Mouse (Mus musculus): ENCODE results near the gene Rnaseh2c. TPM values are rescaled to one million over a fixed set of nuclear protein-coding genes. Genes with fewer than 3 reads are reported as not detected.

Rnaseh2c gene
- total and polyA plus RNA-seq, 2 experiments = 51.4 to 56.3 TPM

DNA sequence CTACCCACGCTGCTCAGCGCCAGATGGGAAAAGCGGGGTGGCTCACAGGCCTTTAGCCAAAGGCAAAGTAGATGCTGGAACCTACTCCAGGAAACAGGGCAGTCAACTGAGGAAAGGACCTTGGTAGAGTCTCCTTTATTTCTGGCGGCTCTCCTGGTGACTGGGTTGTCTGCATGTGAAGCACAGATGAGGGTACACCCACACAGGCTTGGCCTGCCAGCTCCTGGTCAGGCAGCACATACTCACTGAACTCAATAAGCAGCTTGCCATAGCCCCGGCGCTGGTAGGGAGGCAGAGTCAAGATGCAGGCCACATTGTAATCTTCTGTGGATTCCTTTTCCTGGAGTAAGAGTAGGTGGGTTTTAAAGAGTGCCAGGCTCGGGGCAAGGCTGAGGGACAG, 3.5 kb downstream of the Rnaseh2c start:
- DNase-seq (ENCODE audit: extremely low read depth, low read depth, low spot score) = no peak
- TF ChIP-seq POLR2A (IDR thresholded peaks at IDR 0.05; ENCODE audit: extremely low read depth, insufficient read depth, low read length) (no peak), CTCF (IDR thresholded peaks at IDR 0.05; ENCODE audit: low read depth, low read length) (no peak)
- no peaks in the 10 kb centered on the region for H3K79me2 ChIP-seq (ENCODE audit: control insufficient read depth, insufficient read depth, low read length)
- peaks cover 11% of the 10 kb centered on the region for H3K4me1 ChIP-seq (ENCODE audit: control insufficient read depth, insufficient read depth, low read length)
- H3K4me3 ChIP-seq (ENCODE audit: insufficient read depth, low read depth, low read length) = no peak overlapping the region
- no peak overlapping the region for H3K9ac ChIP-seq (ENCODE audit: low read depth, low read length)
- peaks cover 4% of the 10 kb centered on the region; the same call in 1 of the 2 replicates for H3K36me3 ChIP-seq (ENCODE audit: control insufficient read depth, insufficient read depth, low read length)
- WGBS = 94% methylated on average over 7 of the region's 7 CpGs
- no peak overlapping the region for H3K27ac ChIP-seq (replicated peaks; ENCODE audit: insufficient read depth, low read depth, low read length)
- no peaks in the 10 kb centered on the region for H3K27me3 ChIP-seq (ENCODE audit: control insufficient read depth, insufficient read depth, low read length)

DNA sequence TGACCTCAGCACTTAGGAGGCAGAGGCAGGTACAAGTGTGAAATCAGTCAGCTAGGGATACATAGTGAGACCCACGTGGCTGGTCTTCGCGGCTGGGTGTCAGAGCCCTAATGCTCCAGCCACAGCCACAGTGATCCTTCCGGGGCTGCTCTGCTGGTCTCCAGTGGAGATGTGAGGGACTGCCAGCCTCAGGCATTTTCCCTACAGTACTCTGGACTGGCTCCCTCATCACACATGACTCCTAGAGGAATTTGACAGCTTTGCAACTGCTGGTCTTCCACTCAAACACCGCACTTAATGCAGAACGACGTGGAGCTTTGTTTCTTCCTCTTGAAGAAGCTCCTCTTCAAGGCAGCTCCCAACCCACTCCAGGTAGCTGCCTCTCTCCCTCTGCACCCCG, 4.5 kb downstream of the Rnaseh2c start:
- 89% methylated on average over 8 of the region's 8 CpGs for WGBS
- Histone ChIP-seq H3K36me3 (ENCODE audit: control insufficient read depth, insufficient read depth, low read length) (peaks cover 4% of the 10 kb centered on the region; the same call in 1 of the 2 replicates), H3K79me2 (ENCODE audit: control insufficient read depth, insufficient read depth, low read length) (no peaks in the 10 kb centered on the region), H3K9ac (ENCODE audit: low read depth, low read length) (no peak overlapping the region), H3K27ac (replicated peaks; ENCODE audit: insufficient read depth, low read depth, low read length) (no peak overlapping the region), H3K4me3 (ENCODE audit: insufficient read depth, low read depth, low read length) (no peak overlapping the region), H3K4me1 (ENCODE audit: control insufficient read depth, insufficient read depth, low read length) (peaks cover 13% of the 10 kb centered on the region), H3K27me3 (ENCODE audit: control insufficient read depth, insufficient read depth, low read length) (no peaks in the 10 kb centered on the region)
- TF ChIP-seq POLR2A (IDR thresholded peaks at IDR 0.05; ENCODE audit: extremely low read depth, insufficient read depth, low read length) (no peak), CTCF (IDR thresholded peaks at IDR 0.05; ENCODE audit: low read depth, low read length) (no peak)
- no peak for DNase-seq (ENCODE audit: extremely low read depth, low read depth, low spot score)

DNA sequence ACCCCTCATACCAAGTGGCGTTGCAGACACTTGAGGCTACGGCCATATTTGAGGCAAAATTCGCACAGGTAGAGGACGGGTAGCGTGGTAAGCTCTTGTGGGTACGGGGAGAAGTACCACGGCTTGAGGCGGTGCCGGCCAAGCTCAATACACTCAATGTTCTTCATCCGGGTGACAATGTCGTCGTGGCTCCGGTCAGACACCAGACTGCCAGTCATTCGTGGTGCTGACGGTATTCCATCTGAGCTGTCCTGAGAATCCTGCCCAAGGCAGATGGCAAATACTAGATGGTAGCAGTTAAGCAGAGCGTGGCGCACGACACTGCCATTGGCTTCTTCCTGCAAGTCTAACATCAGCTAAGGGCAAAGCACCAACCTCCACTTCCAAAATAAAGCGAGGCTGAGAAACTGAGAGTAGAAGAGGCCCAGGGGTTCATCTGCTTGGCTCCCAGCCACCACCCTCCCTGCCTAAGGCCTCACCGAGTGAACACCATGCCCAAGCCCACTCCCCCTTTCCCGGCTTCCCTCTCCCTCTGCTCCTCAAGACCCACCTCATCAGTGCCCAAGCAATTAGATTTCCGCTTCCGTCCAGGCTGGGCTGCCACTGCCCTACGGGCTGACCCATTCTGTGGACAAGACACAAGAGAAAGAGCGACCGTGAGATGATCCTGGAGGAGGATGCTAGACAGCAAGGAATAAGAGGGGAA, 6.2 kb downstream of the Rnaseh2c start:
- TF ChIP-seq CTCF (IDR thresholded peaks at IDR 0.05; ENCODE audit: low read depth, low read length) (no peak), POLR2A (IDR thresholded peaks at IDR 0.05; ENCODE audit: extremely low read depth, insufficient read depth, low read length) (no peak)
- H3K27ac ChIP-seq (replicated peaks; ENCODE audit: insufficient read depth, low read depth, low read length) = no peak overlapping the region
- H3K4me3 ChIP-seq (ENCODE audit: insufficient read depth, low read depth, low read length) = no peak overlapping the region
- H3K27me3 ChIP-seq (ENCODE audit: control insufficient read depth, insufficient read depth, low read length) = no peaks in the 10 kb centered on the region
- peaks cover 8% of the 10 kb centered on the region for H3K4me1 ChIP-seq (ENCODE audit: control insufficient read depth, insufficient read depth, low read length)
- WGBS = 96% methylated on average over 26 of the region's 26 CpGs
- no peaks in the 10 kb centered on the region for H3K79me2 ChIP-seq (ENCODE audit: control insufficient read depth, insufficient read depth, low read length)
- peaks cover 4% of the 10 kb centered on the region; the same call in 1 of the 2 replicates for H3K36me3 ChIP-seq (ENCODE audit: control insufficient read depth, insufficient read depth, low read length)
- H3K9ac ChIP-seq (ENCODE audit: low read depth, low read length) = no peak overlapping the region
- no peak for DNase-seq (ENCODE audit: extremely low read depth, low read depth, low spot score)

DNA sequence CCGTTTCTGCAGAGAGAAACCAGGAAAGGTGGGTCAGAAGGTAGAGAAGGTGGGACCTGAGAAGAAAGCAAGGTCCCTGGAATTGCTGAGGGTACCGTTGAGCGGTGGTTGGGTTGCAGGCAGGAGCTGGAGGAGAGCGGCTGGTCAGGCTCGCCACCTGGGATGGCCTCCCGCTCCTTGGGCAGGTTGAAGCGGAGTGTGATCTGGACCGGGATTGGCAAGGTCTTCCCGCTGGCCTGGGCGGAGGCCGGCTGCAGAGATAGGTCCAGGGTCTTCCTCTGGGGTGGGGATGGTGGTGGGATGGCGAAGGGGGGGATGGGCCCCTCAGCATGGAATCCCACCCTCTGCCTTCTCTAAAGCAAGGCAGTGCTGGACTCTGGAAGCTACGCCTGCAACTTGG, 7.0 kb downstream of the Rnaseh2c start:
- Histone ChIP-seq H3K36me3 (ENCODE audit: control insufficient read depth, insufficient read depth, low read length) (peaks cover 2% of the 10 kb centered on the region; the same call in 1 of the 2 replicates), H3K9ac (ENCODE audit: low read depth, low read length) (no peak overlapping the region), H3K27me3 (ENCODE audit: control insufficient read depth, insufficient read depth, low read length) (no peaks in the 10 kb centered on the region), H3K27ac (replicated peaks; ENCODE audit: insufficient read depth, low read depth, low read length) (no peak overlapping the region), H3K79me2 (ENCODE audit: control insufficient read depth, insufficient read depth, low read length) (no peaks in the 10 kb centered on the region), H3K4me3 (ENCODE audit: insufficient read depth, low read depth, low read length) (no peak overlapping the region), H3K4me1 (ENCODE audit: control insufficient read depth, insufficient read depth, low read length) (peaks cover 2% of the 10 kb centered on the region)
- DNase-seq (ENCODE audit: extremely low read depth, low read depth, low spot score) = no peak
- no peak for TF ChIP-seq POLR2A (IDR thresholded peaks at IDR 0.05; ENCODE audit: extremely low read depth, insufficient read depth, low read length)
- TF ChIP-seq CTCF (IDR thresholded peaks at IDR 0.05; ENCODE audit: low read depth, low read length) = no peak
- over 99% methylated on average over 13 of the region's 13 CpGs for WGBS

DNA sequence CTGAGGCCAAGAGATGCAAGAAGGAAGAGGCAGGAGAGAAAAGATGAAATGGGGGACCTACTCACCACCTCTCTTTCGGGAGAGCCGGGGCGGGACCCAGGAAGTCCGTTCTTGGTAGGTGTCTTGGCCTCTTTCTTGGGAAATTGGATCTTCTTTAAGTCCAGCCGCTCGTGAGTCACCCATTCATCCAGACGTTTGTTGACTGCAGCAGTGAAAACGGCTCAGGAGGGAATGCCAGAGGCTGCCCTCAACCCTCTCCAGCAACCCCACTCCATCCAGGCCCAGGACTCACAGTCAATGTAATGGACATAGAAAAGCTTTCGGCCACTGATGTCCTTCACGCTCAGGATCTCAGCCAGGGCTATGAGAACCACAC, 7.5 kb downstream of the Rnaseh2c start:
- TF ChIP-seq POLR2A (IDR thresholded peaks at IDR 0.05; ENCODE audit: extremely low read depth, insufficient read depth, low read length) = no peak
- no peak for TF ChIP-seq CTCF (IDR thresholded peaks at IDR 0.05; ENCODE audit: low read depth, low read length)
- Histone ChIP-seq H3K27ac (replicated peaks; ENCODE audit: insufficient read depth, low read depth, low read length) (no peak overlapping the region), H3K4me3 (ENCODE audit: insufficient read depth, low read depth, low read length) (peak overlapping the region; percentile 74), H3K9ac (ENCODE audit: low read depth, low read length) (peak overlapping the region; percentile 84), H3K27me3 (ENCODE audit: control insufficient read depth, insufficient read depth, low read length) (no peaks in the 10 kb centered on the region), H3K36me3 (ENCODE audit: control insufficient read depth, insufficient read depth, low read length) (peaks cover 2% of the 10 kb centered on the region; the same call in 1 of the 2 replicates), H3K79me2 (ENCODE audit: control insufficient read depth, insufficient read depth, low read length) (no peaks in the 10 kb centered on the region), H3K4me1 (ENCODE audit: control insufficient read depth, insufficient read depth, low read length) (peaks cover 2% of the 10 kb centered on the region)
- DNase-seq (ENCODE audit: extremely low read depth, low read depth, low spot score) = no peak
- WGBS = 62% methylated on average over 10 of the region's 10 CpGs

Measured in liver, adult 2 months (tissue).